Mouse (Mus musculus) embryonic stem cell, embryonic (primary cell): ENCODE measurements around the gene Pmfbp1.

Experiments
- CTCF ChIA-PET, 4 experiments: fragments of 300-600 bp in 2 of 4; fragments of 350-600 bp in 2 of 4; sonication (Branson Sonifier 250); formaldehyde crosslinking; loops; one replicate each; lab custom pipeline; 2022; ENCODE audit warnings: inconsistent platforms in 2 of 4; lab: Charles Lee
- POLR2A ChIA-PET, 4 experiments: fragments of 300-600 bp in 2 of 4; fragments of 350-600 bp in 2 of 4; sonication (Branson Sonifier 250); formaldehyde crosslinking; loops; one replicate each; lab custom pipeline; 2022; ENCODE audit warnings: antibody characterized with exemption in 4 of 4, inconsistent platforms in 1 of 4; lab: Charles Lee

Pmfbp1 gene

DNA sequence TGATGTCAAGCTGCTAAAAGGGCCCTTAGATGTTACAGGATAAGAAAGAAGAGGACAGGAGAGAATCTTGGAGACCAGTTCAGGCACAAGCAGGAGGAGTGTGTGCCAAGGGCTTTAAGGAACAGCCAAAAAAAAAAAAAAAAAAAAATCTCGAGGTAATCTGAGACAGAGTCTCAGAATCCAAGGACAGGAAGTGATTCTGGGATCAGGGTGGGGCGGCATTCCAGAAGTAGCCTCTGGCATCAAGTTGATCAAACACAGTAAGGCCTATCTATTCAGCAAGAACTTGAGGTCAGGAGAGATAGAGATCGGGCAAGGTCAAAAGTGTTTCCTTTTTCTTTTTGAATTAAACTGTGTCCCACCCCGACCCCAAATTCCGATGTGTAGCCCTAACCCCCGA, 15.2 kb upstream of the Pmfbp1 start:
- CTCF ChIA-PET: interaction anchor here in 1 of 4 experiments (0.6 kb wide), 1 partner anchor 657 kb away, joined by 5 read pairs; no protein-coding TSS in a partner anchor
- POLR2A ChIA-PET: interaction anchor here in 1 of 4 experiments (0.7 kb wide), 1 partner anchor 719 kb away, joined by 7 read pairs; no protein-coding TSS in a partner anchor

DNA sequence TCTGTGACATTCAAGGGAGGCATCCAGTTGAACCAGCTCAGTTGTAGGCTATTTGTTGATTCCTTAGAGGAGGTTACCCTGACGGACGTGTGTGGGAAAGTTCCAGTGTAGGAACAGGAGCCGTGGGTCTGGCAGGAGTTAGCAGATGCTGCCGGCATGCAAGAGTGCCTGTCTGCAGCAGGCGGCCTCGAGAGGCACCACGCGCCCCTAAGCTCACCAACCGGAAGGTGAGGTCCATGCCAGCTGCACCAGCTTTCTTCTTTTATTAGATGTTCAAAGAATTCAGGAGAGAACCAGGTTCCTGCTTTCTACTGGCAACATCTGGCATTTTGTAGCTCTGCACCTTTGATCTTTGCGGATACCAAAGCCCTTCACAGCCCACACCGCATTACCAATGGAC, 9.1 kb upstream of the Pmfbp1 start:
- ChIA-PET CTCF (interaction anchor here in 1 of 4 experiments (0.6 kb wide), 2 partner anchors 50 to 53 kb away, joined by 3 to 8 read pairs; no protein-coding TSS in a partner anchor), POLR2A (interaction anchor here in 1 of 4 experiments (0.6 kb wide), 1 partner anchor 1479 kb away, joined by 3 read pairs; no protein-coding TSS in a partner anchor)

- CTCF ChIA-PET: interaction anchor here in 1 of 4 experiments (0.5 to 0.7 kb wide), 2 partner anchors 300 to 428 kb away, joined by 4 to 5 read pairs; no protein-coding TSS in a partner anchor
These were observed 8.3 kb upstream of the Pmfbp1 start for GRCm38 (mm10) chr8:109485530-109485929.

DNA sequence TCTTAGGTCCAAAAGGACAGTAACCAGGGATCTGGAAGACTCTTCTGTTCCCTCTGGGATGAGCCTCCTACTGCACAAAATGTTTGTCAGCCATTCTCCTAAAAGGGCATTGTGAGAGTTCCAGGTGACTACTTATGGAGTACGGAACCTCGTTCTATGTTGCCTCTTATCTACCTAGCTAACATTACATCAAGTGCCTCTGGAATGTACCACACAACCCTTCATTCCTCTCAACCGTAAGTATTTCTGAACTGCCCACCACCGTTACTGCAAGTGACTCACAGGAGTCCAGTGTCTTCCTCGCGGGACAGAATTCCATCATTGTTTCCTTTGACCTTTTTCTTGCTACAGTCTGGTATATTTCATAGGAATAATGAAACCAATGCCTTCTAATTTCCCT, 1.0 kb upstream of the Pmfbp1 start:
- POLR2A ChIA-PET: no interaction called here
- CTCF ChIA-PET: no interaction called here

More at GRCm38 (mm10) chr8:109485530-109485929, 8.3 kb upstream of the Pmfbp1 start:
- POLR2A ChIA-PET: no interaction called here

- CTCF ChIA-PET: interaction anchor here in 2 of 4 experiments (0.5 to 0.6 kb wide), 2 partner anchors 52 to 1700 kb away, joined by 3 to 4 read pairs; no protein-coding TSS in a partner anchor
- POLR2A ChIA-PET: interaction anchor here in 2 of 4 experiments (0.6 to 0.8 kb wide), 2 partner anchors 14 to 321 kb away, joined by 3 read pairs; no protein-coding TSS in a partner anchor
These were observed 774 bp downstream of the Pmfbp1 start for GRCm38 (mm10) chr8:109494601-109495000.

DNA sequence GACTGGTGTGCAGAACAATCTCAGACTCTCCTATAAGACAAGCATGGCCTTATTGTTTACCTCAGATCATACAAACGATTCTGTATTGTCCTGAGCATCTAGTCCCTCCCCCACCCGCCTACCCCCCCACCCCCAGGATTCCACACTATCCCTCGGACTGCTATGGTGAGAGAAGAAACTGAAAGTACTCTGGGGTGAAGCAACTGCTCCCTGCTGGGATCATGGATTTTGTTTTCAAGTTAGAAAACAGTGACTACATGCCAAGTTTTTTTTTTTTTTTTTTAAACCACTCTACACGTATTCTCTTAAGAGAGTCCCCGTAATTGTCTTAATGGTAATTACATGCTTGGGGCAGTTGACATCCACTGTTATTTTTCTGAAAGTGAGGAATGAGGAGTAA, 3.6 kb downstream of the Pmfbp1 start:
- ChIA-PET POLR2A (interaction anchor here in 1 of 4 experiments (0.6 kb wide), 1 partner anchor 1758 kb away, joined by 3 read pairs; no protein-coding TSS in a partner anchor), CTCF (interaction anchor here in 1 of 4 experiments (0.9 kb wide), 1 partner anchor 85 kb away, joined by 3 read pairs; no protein-coding TSS in a partner anchor)

DNA sequence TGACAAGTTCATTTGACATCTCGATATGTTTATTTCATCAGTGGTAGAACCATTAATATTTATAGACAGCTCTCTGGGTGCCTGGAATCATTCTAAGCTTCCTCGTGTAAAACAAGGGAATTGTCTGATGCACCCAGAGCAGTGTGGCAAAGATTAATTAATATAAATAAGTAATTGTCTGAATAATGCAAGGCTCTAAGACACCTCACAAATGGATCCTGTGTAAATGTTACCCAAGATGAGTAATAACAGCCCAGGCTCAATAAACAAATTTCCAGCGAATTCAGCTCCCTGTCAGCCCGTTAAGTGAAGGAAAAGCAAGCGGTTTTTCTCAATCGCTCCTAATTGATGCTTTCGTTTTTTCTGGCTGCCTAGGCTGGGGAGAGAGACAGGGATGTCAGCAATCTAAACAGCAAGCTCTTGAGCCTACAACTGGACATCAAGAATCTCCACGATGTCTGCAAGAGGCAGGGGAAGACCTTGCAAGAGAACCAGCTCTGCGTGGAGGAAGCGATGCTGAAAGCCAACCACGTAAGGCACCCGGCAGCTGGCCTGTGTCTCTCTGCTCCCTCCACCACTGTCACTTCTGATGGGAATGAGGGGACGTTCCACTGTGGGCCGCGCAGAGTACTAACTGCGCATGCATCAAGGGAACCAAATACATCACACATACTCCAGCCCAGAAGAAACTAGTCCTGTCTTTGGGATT, 5.3 kb downstream of the Pmfbp1 start:
- ChIA-PET POLR2A (interaction anchor here in 1 of 4 experiments (0.7 kb wide), 1 partner anchor 28 kb away, joined by 3 read pairs; no protein-coding TSS in a partner anchor), CTCF (interaction anchor here in 2 of 4 experiments (1.0 to 1.1 kb wide), 2 partner anchors 16 to 37 kb away, joined by 3 read pairs; no protein-coding TSS in a partner anchor)

GRCm38 (mm10) chr8:109503566-109503965, 9.7 kb downstream of the Pmfbp1 start:
- POLR2A ChIA-PET: interaction anchor here in 2 of 4 experiments (0.6 to 1.6 kb wide), 2 partner anchors 23 to 1856 kb away, joined by 3 to 4 read pairs; no protein-coding TSS in a partner anchor
- CTCF ChIA-PET: interaction anchor here in 2 of 4 experiments (0.6 to 0.7 kb wide), 3 partner anchors 92 to 744 kb away, joined by 3 to 4 read pairs (median 3); no protein-coding TSS in a partner anchor

- CTCF ChIA-PET: interaction anchor here in 1 of 4 experiments (0.6 kb wide), 1 partner anchor 31 kb away, joined by 3 read pairs; no protein-coding TSS in a partner anchor
These were observed 11.7 kb downstream of the Pmfbp1 start for GRCm38 (mm10) chr8:109505560-109505959.

GRCm38 (mm10) chr8:109524008-109524407, 30.2 kb downstream of the Pmfbp1 start:
- POLR2A ChIA-PET: no interaction called here
- CTCF ChIA-PET: no interaction called here

More at GRCm38 (mm10) chr8:109505560-109505959, 11.7 kb downstream of the Pmfbp1 start:
- POLR2A ChIA-PET: interaction anchor here in 1 of 4 experiments (0.9 kb wide), 1 partner anchor 776 kb away, joined by 3 read pairs; no protein-coding TSS in a partner anchor

- POLR2A ChIA-PET: interaction anchor here in 1 of 4 experiments (0.6 to 1.2 kb wide), 3 partner anchors 12 to 185 kb away, joined by 3 to 4 read pairs (median 3); partner anchors contain the start of gene Dhodh
- CTCF ChIA-PET: interaction anchor here (0.5 to 2.8 kb wide), 19 partner anchors 8 to 1300 kb away, joined by 3 to 14 read pairs (median 4); partner anchors contain the start of gene Pmfbp1 (in 1 of the 4)
These were observed 41.5 kb downstream of the Pmfbp1 start for GRCm38 (mm10) chr8:109535140-109535990.

DNA sequence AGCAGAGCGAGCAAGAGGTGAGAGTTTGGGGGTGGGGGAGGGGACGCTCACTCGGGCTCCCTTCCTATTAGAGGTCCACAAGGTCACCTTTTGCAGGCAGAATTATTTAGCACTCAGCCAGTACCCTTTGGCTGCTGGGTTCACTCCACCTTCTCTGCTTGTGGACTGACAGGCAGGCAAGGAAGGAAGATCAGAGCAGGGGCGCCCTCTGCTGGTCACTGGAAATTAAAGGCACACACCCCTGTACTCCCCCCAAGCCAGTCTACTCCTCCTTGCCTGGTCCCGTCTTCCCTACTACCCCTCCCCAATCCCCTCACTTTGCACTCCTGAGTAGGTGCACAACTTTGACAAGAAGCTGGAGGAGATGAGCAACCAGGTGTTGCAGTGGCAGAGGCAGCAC, 42.9 kb downstream of the Pmfbp1 start:
- POLR2A ChIA-PET: interaction anchor here in 3 of 4 experiments (0.6 to 1.2 kb wide), 6 partner anchors 10 to 1315 kb away, joined by 3 to 4 read pairs (median 3); no protein-coding TSS in a partner anchor
- CTCF ChIA-PET: interaction anchor here (0.5 to 2.8 kb wide), 46 partner anchors 9 to 1851 kb away, joined by 3 to 16 read pairs (median 4); no protein-coding TSS in a partner anchor

DNA sequence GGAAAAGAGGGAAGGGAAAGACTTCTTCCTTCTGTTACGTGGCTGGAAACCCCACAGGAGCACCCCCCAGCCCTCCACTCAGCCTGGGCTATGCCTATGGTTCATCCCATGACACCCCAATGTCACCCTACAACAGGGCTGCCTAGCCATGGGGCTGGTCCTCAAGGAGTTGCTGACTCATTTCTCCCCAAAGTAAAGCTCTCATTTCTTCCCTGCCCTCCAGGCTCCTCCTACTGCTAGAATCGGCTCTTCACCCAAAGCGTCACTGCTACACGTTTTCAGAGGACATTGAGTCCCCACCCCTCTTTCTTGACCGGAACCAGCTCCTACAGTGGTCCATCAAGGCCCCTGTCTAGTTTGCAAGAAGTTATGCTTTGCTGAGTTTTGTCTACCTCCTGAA, 48.3 kb downstream of the Pmfbp1 start:
- CTCF ChIA-PET: interaction anchor here in 2 of 4 experiments (0.7 to 1.8 kb wide), 3 partner anchors 7 to 10 kb away, joined by 3 to 5 read pairs (median 5); no protein-coding TSS in a partner anchor
- POLR2A ChIA-PET: interaction anchor here in 2 of 4 experiments (0.6 to 1.3 kb wide), 6 partner anchors 8 to 949 kb away, joined by 3 to 4 read pairs (median 3); no protein-coding TSS in a partner anchor

DNA sequence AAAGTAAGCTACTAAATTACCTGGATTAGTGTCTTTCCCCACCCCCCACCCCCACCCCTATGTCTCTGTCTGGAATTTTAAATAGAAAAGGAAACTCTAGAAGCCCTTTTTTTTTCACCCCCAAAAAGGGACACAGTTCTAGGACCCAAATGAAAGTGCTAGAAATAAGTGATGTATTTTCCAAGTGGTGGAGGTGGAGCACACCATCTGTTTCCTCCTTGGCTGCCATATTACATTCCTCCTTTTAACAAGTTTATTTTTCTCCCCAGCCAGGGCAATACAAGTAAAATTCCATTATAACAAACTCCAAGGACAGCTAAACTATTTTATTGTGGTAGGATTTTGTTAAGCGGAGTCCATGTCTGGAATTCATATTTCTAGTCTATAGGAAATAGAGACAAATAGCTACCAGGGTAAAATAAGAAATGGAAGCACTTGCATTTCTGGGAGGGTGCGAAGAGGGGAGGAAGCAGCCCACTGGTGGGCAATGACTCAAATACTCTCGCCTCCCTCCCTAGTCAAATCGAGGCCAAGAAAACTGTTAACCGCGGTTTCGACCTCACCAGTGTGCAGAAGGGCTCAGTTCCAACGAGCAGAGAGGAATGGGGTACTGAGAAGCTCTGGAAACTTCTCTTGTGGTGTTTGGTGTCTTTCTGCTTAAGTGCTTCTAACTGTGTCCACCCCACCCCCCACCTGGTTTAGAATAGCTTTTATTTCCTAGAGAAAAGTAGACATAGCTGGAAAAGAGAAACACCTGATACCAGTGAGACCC, 49.1 kb downstream of the Pmfbp1 start:
- CTCF ChIA-PET: interaction anchor here in 3 of 4 experiments (0.6 to 1.8 kb wide), 5 partner anchors 8 to 63 kb away, joined by 3 to 6 read pairs (median 5); no protein-coding TSS in a partner anchor
- POLR2A ChIA-PET: interaction anchor here in 2 of 4 experiments (0.7 to 1.3 kb wide), 8 partner anchors 9 to 950 kb away, joined by 3 to 4 read pairs (median 3); partner anchors contain the start of genes Dhx38 (in 1 of the 2) and Txnl4b (in 1 of the 2)

GRCm38 (mm10) chr8:109544049-109544448, 50.2 kb downstream of the Pmfbp1 start:
- CTCF ChIA-PET: interaction anchor here in 2 of 4 experiments (0.6 to 1.4 kb wide), 4 partner anchors 8 to 1968 kb away, joined by 3 to 7 read pairs (median 4); no protein-coding TSS in a partner anchor
- POLR2A ChIA-PET: interaction anchor here in 2 of 4 experiments (0.6 to 1.2 kb wide), 4 partner anchors 8 to 98 kb away, joined by 3 to 5 read pairs (median 3); no protein-coding TSS in a partner anchor

DNA sequence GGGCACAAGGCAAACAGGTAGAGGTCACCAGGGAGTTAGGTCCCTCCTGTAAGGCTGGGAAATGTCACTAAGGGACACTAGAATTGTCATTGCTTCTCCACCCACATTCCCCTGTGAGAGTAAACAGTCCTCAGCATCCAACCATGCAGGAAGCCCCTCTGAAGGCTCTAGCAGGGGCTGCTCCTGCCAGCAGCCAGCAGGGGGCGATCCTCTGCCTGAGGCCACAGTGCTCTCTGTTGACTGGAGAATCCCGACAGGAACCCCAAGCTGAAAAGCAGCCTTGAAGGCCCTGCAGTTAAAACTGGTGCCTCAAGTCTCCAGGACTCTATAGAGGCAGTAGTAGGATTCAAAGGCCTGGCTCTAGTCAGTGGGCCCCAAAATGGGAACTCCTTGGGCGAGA, 57.8 kb downstream of the Pmfbp1 start:
- ChIA-PET POLR2A (interaction anchor here in 3 of 4 experiments (0.6 to 2.0 kb wide), 6 partner anchors 8 to 56 kb away, joined by 3 to 6 read pairs (median 4); no protein-coding TSS in a partner anchor), CTCF (interaction anchor here (0.5 to 2.1 kb wide), 14 partner anchors 8 to 276 kb away, joined by 3 to 14 read pairs (median 4); no protein-coding TSS in a partner anchor)
